Mouse (Mus musculus) heart, postnatal 36 days (tissue): ENCODE data around the gene Heatr3. TPM values are rescaled to one million over a fixed set of nuclear protein-coding genes. Genes with fewer than 3 reads are reported as not detected.
"Not testable (repeated sequence)": the region's sequence is repeated elsewhere in the genome, so short reads cannot be mapped to it uniquely, and the experiment has no call there.

Experiments used
- DNase-seq, 2 experiments: peaks; one replicate each; pipeline ENCODE4 v3.0.0; 2021 to 2022
- intact Hi-C: fragments of 180-260 bp; cut with DNase I; formaldehyde crosslinking; loops from one replicate; pipeline ENCODE4 v1.15.1; 2025
- microRNA-seq, 2 experiments: library from miRNA; unstranded; fragments of <30 nt; microRNA quantifications; one replicate each; pipeline ENCODE4 v1.2.0; 2021; ENCODE audit warnings: borderline number of aligned reads in 2 of 2
- total RNA-seq, 2 experiments: library from RNA; stranded (reverse); gene quantifications; 2 replicates each; pipeline ENCODE4 v1.2.3; 2021

Gene Heatr3
- total RNA-seq, 2 experiments from 2014 or later = 19.6 to 23.7 TPM

GRCm38 (mm10) chr8:88183121-88183520 is 45.5 kb downstream of the Heatr3 start:
- intact Hi-C loops = no loop called here
- no peak for DNase-seq

GRCm38 (mm10) chr8:88184914-88185313 is 47.3 kb downstream of the Heatr3 start:
- intact Hi-C loops = no loop called here
- no peak for DNase-seq

GRCm38 (mm10) chr8:88185716-88186115 is 48.1 kb downstream of the Heatr3 start:
- intact Hi-C loops = no loop called here
- no peak for DNase-seq

- DNase-seq = no peak
- intact Hi-C loops = loop anchor here (5.0 kb wide), 2 partner anchors 60 to 430 kb away; partner anchors contain the start of gene Heatr3
These were observed 59.7 kb downstream of the Heatr3 start for GRCm38 (mm10) chr8:88197328-88197727.

- intact Hi-C loops = loop anchor here (5.0 kb wide), 2 partner anchors 61 to 429 kb away; partner anchors contain the start of gene Heatr3
- DNase-seq = no peak
These were observed 60.9 kb downstream of the Heatr3 start for GRCm38 (mm10) chr8:88198551-88198944.

- peak; percentile 93 to 97 for DNase-seq
- intact Hi-C loops = loop anchor here (1.0 to 5.0 kb wide), 3 partner anchors 62 to 428 kb away; partner anchors contain the start of genes Cnep1r1 and Heatr3
These were observed 61.4 kb downstream of the Heatr3 start, which contains the start of gene Tent4b for GRCm38 (mm10) chr8:88198945-88199571. Gene Tent4b, plus strand, starts transcription at chr8:88199213.

- peak; percentile 31 to 54 for DNase-seq
- intact Hi-C loops = loop anchor here (1.0 to 5.0 kb wide), 5 partner anchors 43 to 427 kb away; partner anchors contain the start of genes Cnep1r1 and Heatr3
These were observed 62.3 kb downstream of the Heatr3 start for GRCm38 (mm10) chr8:88199700-88200601.

- intact Hi-C loops = loop anchor here (2.0 to 5.0 kb wide), 2 partner anchors 42 to 156 kb away; no protein-coding TSS in a partner anchor
- no peak for DNase-seq
These were observed 63.3 kb downstream of the Heatr3 start for GRCm38 (mm10) chr8:88200724-88201495.

- intact Hi-C loops = loop anchor here (2.0 to 5.0 kb wide), 2 partner anchors 41 to 156 kb away; no protein-coding TSS in a partner anchor
- no peak for DNase-seq
These were observed 64.0 kb downstream of the Heatr3 start for GRCm38 (mm10) chr8:88201641-88202040.

GRCm38 (mm10) chr8:88206016-88206415 is 68.4 kb downstream of the Heatr3 start:
- DNase-seq = no peak
- intact Hi-C loops = no loop called here

GRCm38 (mm10) chr8:88207121-88207821 is 69.6 kb downstream of the Heatr3 start:
- intact Hi-C loops = no loop called here
- no peak for DNase-seq

GRCm38 (mm10) chr8:88209930-88210827 is 72.5 kb downstream of the Heatr3 start:
- DNase-seq, intact Hi-C loops: not testable (repeated sequence)

- intact Hi-C loops = no loop called here
- DNase-seq = no peak
These were observed 83.7 kb downstream of the Heatr3 start for GRCm38 (mm10) chr8:88221353-88221752.

Small RNA genes within 50 kb of the gene (microRNA-seq; reads per million reads assigned to microRNA genes)
- gene Mir7071 = 0.67 to 0.72 reads per million in 2 experiments

Other genes starting within 250 kb of the Heatr3 start
- gene Zfp423, start 178.3 kb upstream of the Heatr3 start, total RNA-seq = 1 to 10 TPM; 3.8 to 5.1 TPM
- gene Cnep1r1, start 19.1 kb upstream of the Heatr3 start, total RNA-seq = 10 to 100 TPM; 33.5 to 33.7 TPM
- gene Tent4b, start 61.4 kb downstream of the Heatr3 start, total RNA-seq = 10 to 100 TPM; 15.7 to 20.6 TPM
- gene Adcy7, start 134.5 kb downstream of the Heatr3 start, total RNA-seq = 1 to 10 TPM; 5.0 to 7.4 TPM
- gene Brd7, start 224.3 kb downstream of the Heatr3 start, total RNA-seq = 10 to 100 TPM; 70.9 to 83.8 TPM